Mouse (Mus musculus): ENCODE data around the gene Akr1a1. TPM values are rescaled to one million over a fixed set of nuclear protein-coding genes. Genes with fewer than 3 reads are reported as not detected.

Akr1a1 gene
- total RNA-seq, 1 experiment = 262 TPM

- Histone ChIP-seq H3K36me3 (ENCODE audit: control insufficient read depth, insufficient read depth, low read length, poor library complexity, severe bottlenecking) (peaks cover 7% of the 10 kb centered on the region), H3K9ac (ENCODE audit: insufficient read depth, low read depth, low read length, poor library complexity, severe bottlenecking) (peak overlapping the region; percentile 56), H3K27ac (ENCODE audit: insufficient read depth, low read depth, low read length, poor library complexity, severe bottlenecking) (no peak overlapping the region; the same call in 1 of the 2 replicates), H3K9me3 (ENCODE audit: control insufficient read depth, insufficient read depth, low read depth, low read length) (no peaks in the 10 kb centered on the region), H3K4me3 (ENCODE audit: insufficient read depth in 1 of 2, low read depth in 1 of 2, low read length in 2 of 2, poor library complexity in 1 of 2, severe bottlenecking in 1 of 2) (peak overlapping the region; percentile 67 to 90), H3K4me1 (ENCODE audit: control insufficient read depth in 2 of 2, insufficient read depth in 2 of 2, low read length in 2 of 2, poor library complexity in 1 of 2) (peaks cover 0 to 2% of the 10 kb centered on the region in 2 experiments; a peak in 1 of 4 replicates)
- TF ChIP-seq HCFC1 (IDR thresholded peaks at IDR 0.05; ENCODE audit: borderline replicate concordance, insufficient read depth, low read length) (peak; percentile 79), ZNF384 (IDR thresholded peaks at IDR 0.05; ENCODE audit: low read depth, low read length) (no peak)
- in situ Hi-C loops (cut with MboI; ENCODE audit: low sequenced_read_pairs in 2 of 2, unreplicated experiment in 2 of 2) = no loop called here
- DNase-seq (ENCODE audit: low read depth, low spot score) = peak; percentile 88
Observed at GRCm38 (mm10) chr4:116596978-116597881, 54.2 kb downstream of the Akr1a1 start.

GRCm38 (mm10) chr4:116596379-116596778, 55.1 kb downstream of the Akr1a1 start, which contains the start of gene Ccdc17:
Gene Ccdc17, plus strand, starts transcription at chr4:116596654.
- Histone ChIP-seq H3K4me1 (ENCODE audit: control insufficient read depth in 2 of 2, insufficient read depth in 2 of 2, low read length in 2 of 2, poor library complexity in 1 of 2) (peaks cover 0 to 2% of the 10 kb centered on the region in 2 experiments; a peak in 1 of 4 replicates), H3K4me3 (ENCODE audit: insufficient read depth in 1 of 2, low read depth in 1 of 2, low read length in 2 of 2, poor library complexity in 1 of 2, severe bottlenecking in 1 of 2) (peak within 1 kb of the TSS; percentile 62 to 90), H3K36me3 (ENCODE audit: control insufficient read depth, insufficient read depth, low read length, poor library complexity, severe bottlenecking) (peaks cover 7% of the 10 kb centered on the region), H3K9ac (ENCODE audit: insufficient read depth, low read depth, low read length, poor library complexity, severe bottlenecking) (peak within 1 kb of the TSS; percentile 53), H3K9me3 (ENCODE audit: control insufficient read depth, insufficient read depth, low read depth, low read length) (no peaks in the 10 kb centered on the region), H3K27ac (ENCODE audit: insufficient read depth, low read depth, low read length, poor library complexity, severe bottlenecking) (no peak within 1 kb of the TSS; the same call in 1 of the 2 replicates)
- no peak for DNase-seq (ENCODE audit: low read depth, low spot score)
- TF ChIP-seq ZNF384 (IDR thresholded peaks at IDR 0.05; ENCODE audit: low read depth, low read length) = no peak
- no peak for TF ChIP-seq ZC3H11A (IDR thresholded peaks at IDR 0.05; ENCODE audit: borderline replicate concordance, low read depth, low read length)
- TF ChIP-seq HCFC1 (IDR thresholded peaks at IDR 0.05; ENCODE audit: borderline replicate concordance, insufficient read depth, low read length) = no peak
- TF ChIP-seq CHD2 (IDR thresholded peaks at IDR 0.05; ENCODE audit: low read depth, low read length) = no peak
- no peak for TF ChIP-seq MAFK (IDR thresholded peaks at IDR 0.05; ENCODE audit: insufficient read depth, low read depth, low read length)
- in situ Hi-C loops (cut with MboI; ENCODE audit: low sequenced_read_pairs in 2 of 2, unreplicated experiment in 2 of 2) = no loop called here

- Histone ChIP-seq H3K27ac (ENCODE audit: insufficient read depth, low read depth, low read length, poor library complexity, severe bottlenecking) (no peak overlapping the region), H3K9ac (ENCODE audit: insufficient read depth, low read depth, low read length, poor library complexity, severe bottlenecking) (no peak overlapping the region), H3K9me3 (ENCODE audit: control insufficient read depth, insufficient read depth, low read depth, low read length) (no peaks in the 10 kb centered on the region), H3K4me3 (ENCODE audit: insufficient read depth in 1 of 2, low read depth in 1 of 2, low read length in 2 of 2, poor library complexity in 1 of 2, severe bottlenecking in 1 of 2) (peak overlapping the region in 1 of 2 experiments; percentile 90; a peak in 1 of 4 replicates), H3K36me3 (ENCODE audit: control insufficient read depth, insufficient read depth, low read length, poor library complexity, severe bottlenecking) (peaks cover 12% of the 10 kb centered on the region), H3K4me1 (ENCODE audit: control insufficient read depth in 2 of 2, insufficient read depth in 2 of 2, low read length in 2 of 2, poor library complexity in 1 of 2) (peaks cover 0 to 2% of the 10 kb centered on the region in 2 experiments; a peak in 1 of 4 replicates)
- in situ Hi-C loops (cut with MboI; ENCODE audit: low sequenced_read_pairs in 2 of 2, unreplicated experiment in 2 of 2) = no loop called here
- TF ChIP-seq ZNF384 (IDR thresholded peaks at IDR 0.05; ENCODE audit: low read depth, low read length) = peak; percentile 34; the same call in 1 of the 2 replicates
- no peak for TF ChIP-seq CHD2 (IDR thresholded peaks at IDR 0.05; ENCODE audit: low read depth, low read length)
- TF ChIP-seq MAFK (IDR thresholded peaks at IDR 0.05; ENCODE audit: insufficient read depth, low read depth, low read length) = no peak
- no peak for DNase-seq (ENCODE audit: low read depth, low spot score)
Observed at GRCm38 (mm10) chr4:116595793-116596192, 55.7 kb downstream of the Akr1a1 start.

Other genes with a start within 250 kb of the Akr1a1 start
- gene Mast2, start 187.5 kb downstream of the Akr1a1 start, total RNA-seq (2012; rRNA removed) = 24.5 and 28.4 TPM in 2 replicates
- gene Ipp, start 144.1 kb downstream of the Akr1a1 start, total RNA-seq (2012; rRNA removed) = 2.6 and 3.7 TPM in 2 replicates
- gene Tmem69, start 95.7 kb downstream of the Akr1a1 start, total RNA-seq (2012; rRNA removed) = 10.1 and 11.4 TPM in 2 replicates
- 65.9 and 74.3 TPM in 2 replicates for gene Gpbp1l1, start 94.0 kb downstream of the Akr1a1 start, total RNA-seq (2012; rRNA removed)
- gene Ccdc17, start 55.0 kb downstream of the Akr1a1 start, total RNA-seq (2012; rRNA removed) = 2.7 and 2.9 TPM in 2 replicates
- 325 and 342 TPM in 2 replicates for gene Nasp, start 23.7 kb downstream of the Akr1a1 start, total RNA-seq (2012; rRNA removed)
- gene Prdx1, start 33.9 kb upstream of the Akr1a1 start, total RNA-seq (2012; rRNA removed) = 444 and 682 TPM in 2 replicates
- 15.8 and 18.7 TPM in 2 replicates for gene Mmachc, start 56.7 kb upstream of the Akr1a1 start, total RNA-seq (2012; rRNA removed)
- gene Ccdc163, start 56.8 kb upstream of the Akr1a1 start, total RNA-seq (2012; rRNA removed) = 18.6 and 21.9 TPM in 2 replicates
- gene Tesk2, start 69.3 kb upstream of the Akr1a1 start, total RNA-seq (2012; rRNA removed) = 15.3 and 20.6 TPM in 2 replicates
- 47.4 and 51.9 TPM in 2 replicates for gene Toe1, start 156.0 kb upstream of the Akr1a1 start, total RNA-seq (2012; rRNA removed)
- 23.1 and 32.2 TPM in 2 replicates for gene Mutyh, start 156.0 kb upstream of the Akr1a1 start, total RNA-seq (2012; rRNA removed)
- 5.4 and 5.8 TPM in 2 replicates for gene Hpdl, start 170.0 kb upstream of the Akr1a1 start, total RNA-seq (2012; rRNA removed)
- gene Zswim5, start 225.7 kb upstream of the Akr1a1 start, total RNA-seq (2012; rRNA removed) = 2.5 and 3.2 TPM in 2 replicates

Data from ES-E14 (cell line).